Mouse (Mus musculus) MEL (cell line): ENCODE measurements around the gene Sag. TPM values are rescaled to one million over a fixed set of nuclear protein-coding genes. Genes with fewer than 3 reads are reported as not detected.

Experiments
- DNase-seq: peaks from one replicate; pipeline ENCODE4 v3.0.0; 2011; ENCODE audit warnings: low read depth, low spot score
- H3K27ac ChIP-seq: 2 replicates; pipeline ENCODE4 v1.5.1; 2012; ENCODE audit warnings: low read depth, mild to moderate bottlenecking, control low read depth, low read length, moderate library complexity; ENCODE audit not compliant: control insufficient read depth
- H3K27me3 ChIP-seq, 2 experiments: fragments of 150-350 bp in 1 of 2; sonication (generic) in 1 of 2; 2 replicates each; pipeline ENCODE4 v1.6.1; 2012; ENCODE audit warnings: low read length in 2 of 2, mild to moderate bottlenecking in 2 of 2, improper control_type of control experiment in 1 of 2, moderate library complexity in 1 of 2; ENCODE audit not compliant: insufficient read depth in 2 of 2, control insufficient read depth in 1 of 2
- H3K36me3 ChIP-seq, 2 experiments: 2 replicates each; pipeline ENCODE4 v1.6.1; 2012 to 2014; ENCODE audit warnings: low read length in 2 of 2, improper control_type of control experiment in 1 of 2, inconsistent platforms in 1 of 2, mild to moderate bottlenecking in 1 of 2; ENCODE audit not compliant: insufficient read depth in 2 of 2, control insufficient read depth in 1 of 2
- H3K4me1 ChIP-seq, 2 experiments: fragments of 150-350 bp in 1 of 2; sonication (generic) in 1 of 2; 2 replicates each; pipeline ENCODE4 v1.6.1; 2012; ENCODE audit warnings: low read length in 2 of 2, improper control_type of control experiment in 1 of 2, mild to moderate bottlenecking in 1 of 2; ENCODE audit not compliant: insufficient read depth in 2 of 2, control insufficient read depth in 1 of 2
- H3K4me3 ChIP-seq, 2 experiments: fragments of 150-350 bp in 1 of 2; sonication (generic) in 1 of 2; 2 replicates each; pipeline ENCODE4 v1.5.1; 2012; ENCODE audit warnings: low read depth in 2 of 2, low read length in 2 of 2, mild to moderate bottlenecking in 2 of 2, moderate library complexity in 2 of 2, control low read depth in 1 of 2, improper control_type of control experiment in 1 of 2; ENCODE audit not compliant: control insufficient read depth in 1 of 2, insufficient read depth in 1 of 2
- H3K79me2 ChIP-seq: 2 replicates; pipeline ENCODE4 v1.6.1; 2012; ENCODE audit warnings: mild to moderate bottlenecking, low read length, moderate library complexity; ENCODE audit not compliant: control insufficient read depth, poor library complexity, insufficient read depth
- H3K9ac ChIP-seq: 2 replicates; pipeline ENCODE4 v1.6.1; 2012; ENCODE audit warnings: low read depth, mild to moderate bottlenecking, control low read depth, low read length, moderate library complexity; ENCODE audit not compliant: control insufficient read depth, poor library complexity, severe bottlenecking
- H3K9me3 ChIP-seq: fragments of 150-350 bp; sonication (generic); replicated peaks from 2 replicates; pipeline ENCODE4 v1.6.1; 2012; ENCODE audit warnings: mild to moderate bottlenecking, low read length, improper control_type of control experiment, moderate library complexity; ENCODE audit not compliant: insufficient read depth
- BHLHE40 ChIP-seq: IDR thresholded peaks from 2 replicates; pipeline ENCODE4 v1.6.1; 2012; ENCODE audit warnings: low read depth, mild to moderate bottlenecking, inconsistent platforms, low read length, improper control_type of control experiment, borderline replicate concordance
- CHD1 ChIP-seq: IDR thresholded peaks from 2 replicates; pipeline ENCODE4 v1.6.1; 2012; ENCODE audit warnings: low read depth, mild to moderate bottlenecking, inconsistent platforms, low read length, improper control_type of control experiment
- CHD2 ChIP-seq: IDR thresholded peaks from 2 replicates; pipeline ENCODE4 v1.6.1; 2011; ENCODE audit warnings: low read length, improper control_type of control experiment
- E2F4 ChIP-seq: IDR thresholded peaks from 2 replicates; pipeline ENCODE4 v1.6.1; 2011; ENCODE audit warnings: low read depth, low read length, improper control_type of control experiment, borderline replicate concordance
- ELF1 ChIP-seq: IDR thresholded peaks from 2 replicates; pipeline ENCODE4 v1.6.1; 2014; ENCODE audit warnings: low read depth, mild to moderate bottlenecking, inconsistent platforms, low read length, improper control_type of control experiment, moderate library complexity
- EP300 ChIP-seq, 2 experiments: IDR thresholded peaks; 2 replicates each; pipeline ENCODE4 v1.6.1; 2011; ENCODE audit warnings: improper control_type of control experiment in 2 of 2, low read length in 2 of 2, low read depth in 1 of 2, mild to moderate bottlenecking in 1 of 2
- GABPA ChIP-seq: IDR thresholded peaks from 2 replicates; pipeline ENCODE4 v1.6.1; 2012; ENCODE audit warnings: low read depth, mild to moderate bottlenecking, inconsistent platforms, low read length, improper control_type of control experiment, moderate library complexity
- HCFC1 ChIP-seq: IDR thresholded peaks from 2 replicates; pipeline ENCODE4 v1.6.1; 2012; ENCODE audit warnings: low read depth, mild to moderate bottlenecking, inconsistent platforms, low read length, improper control_type of control experiment, moderate library complexity
- KAT2A ChIP-seq: conservative IDR thresholded peaks from 2 replicates; pipeline ENCODE4 v1.6.1; 2012; ENCODE audit warnings: low read depth, low read length, improper control_type of control experiment, inconsistent platforms
- MAX ChIP-seq: IDR thresholded peaks from 2 replicates; pipeline ENCODE4 v1.6.1; 2011; ENCODE audit warnings: low read length, improper control_type of control experiment
- MAZ ChIP-seq: IDR thresholded peaks from 2 replicates; pipeline ENCODE4 v1.6.1; 2012; ENCODE audit warnings: low read depth, mild to moderate bottlenecking, inconsistent platforms, low read length, improper control_type of control experiment
- MXI1 ChIP-seq: IDR thresholded peaks from 2 replicates; pipeline ENCODE4 v1.6.1; 2011; ENCODE audit warnings: mild to moderate bottlenecking, low read depth, low read length, improper control_type of control experiment
- MYB ChIP-seq: IDR thresholded peaks from 2 replicates; pipeline ENCODE4 v1.6.1; 2011; ENCODE audit warnings: mild to moderate bottlenecking, low read depth, low read length, improper control_type of control experiment
- MYC ChIP-seq: IDR thresholded peaks from 2 replicates; pipeline ENCODE4 v1.6.1; 2011; ENCODE audit warnings: low read depth, mild to moderate bottlenecking, low read length, improper control_type of control experiment, moderate library complexity
- NELFE ChIP-seq: IDR thresholded peaks from 2 replicates; pipeline ENCODE4 v1.6.1; 2011; ENCODE audit warnings: low read depth, low read length, improper control_type of control experiment
- NRF1 ChIP-seq: IDR thresholded peaks from 2 replicates; pipeline ENCODE4 v1.6.1; 2014; ENCODE audit warnings: low read depth, mild to moderate bottlenecking, inconsistent platforms, low read length, improper control_type of control experiment, moderate library complexity; ENCODE audit not compliant: poor library complexity, insufficient read depth, severe bottlenecking
- POLR2A ChIP-seq, 2 experiments: IDR thresholded peaks; 2 replicates each; pipeline ENCODE4 v1.6.1; 2011 to 2012; ENCODE audit warnings: low read length in 2 of 2, mild to moderate bottlenecking in 2 of 2, control low read depth in 1 of 2, improper control_type of control experiment in 1 of 2, low read depth in 1 of 2, moderate library complexity in 1 of 2; ENCODE audit not compliant: control insufficient read depth in 1 of 2, insufficient read depth in 1 of 2, poor library complexity in 1 of 2
- POLR2AphosphoS2 ChIP-seq: IDR thresholded peaks from 2 replicates; pipeline ENCODE4 v1.6.1; 2011; ENCODE audit warnings: low read length, improper control_type of control experiment
- POLR2AphosphoS5 ChIP-seq: IDR thresholded peaks from 2 replicates; pipeline ENCODE4 v1.6.1; 2012; ENCODE audit warnings: low read depth, borderline replicate concordance, mild to moderate bottlenecking, inconsistent platforms, low read length, moderate library complexity, mixed read lengths
- RAD21 ChIP-seq: IDR thresholded peaks from 2 replicates; pipeline ENCODE4 v1.6.1; 2011; ENCODE audit warnings: mild to moderate bottlenecking, low read depth, low read length, improper control_type of control experiment
- SIN3A ChIP-seq: IDR thresholded peaks from 2 replicates; pipeline ENCODE4 v1.6.1; 2012; ENCODE audit warnings: low read length, improper control_type of control experiment, inconsistent platforms
- SMC3 ChIP-seq: IDR thresholded peaks from 2 replicates; pipeline ENCODE4 v1.6.1; 2011; ENCODE audit warnings: low read depth, low read length, improper control_type of control experiment
- TAL1 ChIP-seq: IDR thresholded peaks from 2 replicates; pipeline ENCODE4 v1.6.1; 2012; ENCODE audit warnings: mild to moderate bottlenecking, inconsistent platforms, low read length, moderate library complexity, mixed read lengths
- TCF12 ChIP-seq: IDR thresholded peaks from 2 replicates; pipeline ENCODE4 v1.6.1; 2014; ENCODE audit warnings: low read depth, mild to moderate bottlenecking, inconsistent platforms, low read length, improper control_type of control experiment, moderate library complexity
- UBTF ChIP-seq: IDR thresholded peaks from 2 replicates; pipeline ENCODE4 v1.6.1; 2012; ENCODE audit warnings: low read depth, mild to moderate bottlenecking, inconsistent platforms, low read length, improper control_type of control experiment, moderate library complexity, borderline replicate concordance; ENCODE audit not compliant: insufficient read depth
- USF1 ChIP-seq: IDR thresholded peaks from 2 replicates; pipeline ENCODE4 v1.6.1; 2014; ENCODE audit warnings: low read depth, mild to moderate bottlenecking, inconsistent platforms, low read length, improper control_type of control experiment, moderate library complexity
- USF2 ChIP-seq, 2 experiments: IDR thresholded peaks; 2 replicates each; pipeline ENCODE4 v1.6.1; 2011 to 2012; ENCODE audit warnings: improper control_type of control experiment in 2 of 2, low read length in 2 of 2, borderline replicate concordance in 1 of 2, inconsistent platforms in 1 of 2, low read depth in 1 of 2, mild to moderate bottlenecking in 1 of 2; ENCODE audit not compliant: insufficient read depth in 1 of 2
- ZKSCAN1 ChIP-seq: IDR thresholded peaks from 2 replicates; pipeline ENCODE4 v1.6.1; 2012; ENCODE audit warnings: low read depth, mild to moderate bottlenecking, inconsistent platforms, low read length, improper control_type of control experiment, moderate library complexity
- ZNF384 ChIP-seq: IDR thresholded peaks from 2 replicates; pipeline ENCODE4 v1.6.1; 2012; ENCODE audit warnings: low read depth, mild to moderate bottlenecking, inconsistent platforms, low read length, improper control_type of control experiment
- polyA plus RNA-seq, 2 experiments: library from polyadenylated mRNA; stranded (reverse) in 1 of 2; unstranded in 1 of 2; fragments of >175 nt in 1 of 2; fragments of >200 nt in 1 of 2; gene quantifications; 2 replicates each; pipeline versions ENCODE4 v1.2.1 to v1.2.4; 2012; ENCODE audit warnings: low replicate concordance in 2 of 2, low read depth in 1 of 2; ENCODE audit not compliant: insufficient read length in 2 of 2, insufficient read depth in 1 of 2, missing spikeins in 1 of 2
- total RNA-seq: library from RNA; depleted of rRNA; stranded (reverse); fragments of 300-350 nt; gene quantifications from 2 replicates; pipeline ENCODE4 v1.2.3, GENCODE M21; 2012

Sag gene
- total and polyA plus RNA-seq, 3 experiments, result 2.5 to 4.1 TPM; not detected in 1

- no peak overlapping the region for H3K4me3 ChIP-seq
- TF ChIP-seq ZKSCAN1 (no peak), RAD21 (no peak), GABPA (no peak), HCFC1 (no peak), MAX (no peak), SIN3A (no peak), MAZ (no peak), BHLHE40 (no peak), EP300 (IDR thresholded peaks at IDR 0.05; ENCODE audit: low read depth in 1 of 2, low read length in 2 of 2) (no peak), POLR2AphosphoS2 (no peak), UBTF (no peak), NELFE (no peak), TCF12 (no peak), ELF1 (no peak), NRF1 (no peak), TAL1 (no peak), SMC3 (no peak), USF2 (IDR thresholded peaks at IDR 0.05; ENCODE audit: borderline replicate concordance in 1 of 2, insufficient read depth in 1 of 2, low read depth in 1 of 2, low read length in 2 of 2) (no peak), MYC (no peak), POLR2A (IDR thresholded peaks at IDR 0.05; ENCODE audit: control insufficient read depth in 1 of 2, insufficient read depth in 1 of 2, low read depth in 1 of 2, low read length in 2 of 2, poor library complexity in 1 of 2) (no peak)
- H3K36me3 ChIP-seq, result peaks cover 11 to 41% of the 10 kb centered on the region in 2 experiments
- DNase-seq, result no peak
- H3K79me2 ChIP-seq, result peaks cover 38% of the 10 kb centered on the region
- no peaks in the 10 kb centered on the region for H3K27me3 ChIP-seq
- H3K4me1 ChIP-seq, result peaks cover 11 to 32% of the 10 kb centered on the region in 2 experiments
- no peak overlapping the region for H3K9ac ChIP-seq
- no peaks in the 10 kb centered on the region for H3K9me3 ChIP-seq
- no peak overlapping the region for H3K27ac ChIP-seq
These were observed 76.8 kb downstream of the Sag start for GRCm38 (mm10) chr1:87880326-87880627.

- Histone ChIP-seq H3K79me2 (peaks cover 36% of the 10 kb centered on the region), H3K27me3 (no peaks in the 10 kb centered on the region), H3K4me1 (peaks cover 11 to 31% of the 10 kb centered on the region in 2 experiments)
- no peak for DNase-seq
- TF ChIP-seq MXI1 (no peak), BHLHE40 (no peak), POLR2AphosphoS5 (no peak), CHD1 (no peak), E2F4 (no peak), CHD2 (no peak), MYB (no peak), MAX (no peak), USF1 (no peak), ZNF384 (no peak), POLR2AphosphoS2 (no peak), SIN3A (no peak), POLR2A (IDR thresholded peaks at IDR 0.05; ENCODE audit: control insufficient read depth in 1 of 2, insufficient read depth in 1 of 2, low read depth in 1 of 2, low read length in 2 of 2, poor library complexity in 1 of 2) (no peak), KAT2A (no peak), USF2 (IDR thresholded peaks at IDR 0.05; ENCODE audit: borderline replicate concordance in 1 of 2, insufficient read depth in 1 of 2, low read depth in 1 of 2, low read length in 2 of 2) (no peak), NRF1 (no peak), EP300 (IDR thresholded peaks at IDR 0.05; ENCODE audit: low read depth in 1 of 2, low read length in 2 of 2) (no peak), MAZ (no peak), ELF1 (no peak)
- TF ChIP-seq, all 39 proteins: peak for 0
- Histone ChIP-seq H3K36me3 (peaks cover 11 to 41% of the 10 kb centered on the region in 2 experiments), H3K4me3 (no peak overlapping the region), H3K9me3 (no peaks in the 10 kb centered on the region), H3K9ac (no peak overlapping the region), H3K27ac (no peak overlapping the region)
These were observed 77.4 kb downstream of the Sag start for GRCm38 (mm10) chr1:87880856-87881255.
